Mouse (Mus musculus): Measurements from ENCODE around the gene Galntl6. TPM values are rescaled to one million over a fixed set of nuclear protein-coding genes. Genes with fewer than 3 reads are reported as not detected.

The Galntl6 gene
- total RNA-seq, 2 experiments from 2014 or later: not detected

DNA sequence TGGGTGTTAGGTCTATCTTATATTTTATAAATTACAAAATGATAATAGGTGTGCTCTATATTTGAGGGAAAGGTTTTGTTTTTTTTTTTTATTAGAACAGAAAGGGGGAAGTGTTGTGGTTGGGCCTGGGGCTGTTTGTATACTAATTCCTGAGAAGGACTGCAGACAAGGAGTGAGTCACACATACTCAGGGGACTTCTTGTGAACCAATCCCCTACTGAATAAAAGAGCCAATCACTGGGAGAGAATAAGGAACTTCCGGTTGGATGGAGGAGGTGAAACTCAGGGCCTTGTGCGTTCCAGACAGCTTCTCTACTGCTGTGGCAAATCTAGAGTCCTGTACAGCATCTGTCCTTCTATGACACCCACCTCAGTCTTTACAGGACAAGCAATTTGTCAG, 1184.2 kb downstream of the Galntl6 start:
- ATAC-seq (replicated peaks; ENCODE audit: poor library complexity, severe bottlenecking): no peak

DNA sequence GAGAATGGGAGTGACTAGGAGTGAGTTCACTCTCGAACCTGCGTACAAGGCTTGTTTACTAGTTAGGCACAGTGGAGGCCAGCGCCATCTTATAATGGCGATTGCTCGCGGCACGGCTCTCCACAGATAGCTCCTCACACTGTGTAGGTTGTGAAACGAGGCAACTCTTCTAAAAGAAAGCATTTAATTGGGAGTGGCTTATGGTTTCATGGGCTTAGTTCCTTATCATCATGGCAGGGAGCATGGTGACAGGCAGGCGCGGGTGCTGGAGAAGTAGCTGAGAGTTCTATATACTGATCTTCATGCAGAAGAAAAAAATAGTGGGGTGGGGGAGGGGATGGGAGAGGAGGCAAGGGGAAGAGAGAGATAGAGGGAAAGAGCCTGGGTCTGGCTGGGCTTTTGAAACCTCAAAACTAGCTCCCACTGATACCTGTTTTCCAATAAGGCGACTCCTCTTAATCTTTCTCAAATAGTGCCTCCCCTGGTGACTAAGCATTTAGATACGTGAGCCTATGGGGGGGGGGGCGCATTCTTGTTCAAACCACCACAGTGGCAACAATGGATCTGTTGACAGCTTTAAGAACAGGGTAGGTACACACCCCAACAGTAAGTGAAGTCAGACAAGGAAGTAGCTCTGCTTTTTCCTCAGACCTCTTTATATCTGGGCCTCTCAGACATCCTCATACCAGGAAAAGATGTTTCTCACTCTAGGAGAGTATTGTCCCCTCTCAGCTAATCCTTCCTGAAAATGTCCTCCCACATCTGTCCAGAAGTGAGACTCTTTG, 1187.4 kb downstream of the Galntl6 start:
- ATAC-seq (replicated peaks; ENCODE audit: poor library complexity, severe bottlenecking): no peak

Other genes with a start within 250 kb of the Galntl6 start
- gene BC030500, start 885 bp downstream of the Galntl6 start, total RNA-seq (2014; fragmentation: Nextera tagmentation): not detected in 2 replicates
- gene BC030500, start 885 bp downstream of the Galntl6 start, total RNA-seq (2017): not detected in 2 replicates